In the genomic region with DNA sequence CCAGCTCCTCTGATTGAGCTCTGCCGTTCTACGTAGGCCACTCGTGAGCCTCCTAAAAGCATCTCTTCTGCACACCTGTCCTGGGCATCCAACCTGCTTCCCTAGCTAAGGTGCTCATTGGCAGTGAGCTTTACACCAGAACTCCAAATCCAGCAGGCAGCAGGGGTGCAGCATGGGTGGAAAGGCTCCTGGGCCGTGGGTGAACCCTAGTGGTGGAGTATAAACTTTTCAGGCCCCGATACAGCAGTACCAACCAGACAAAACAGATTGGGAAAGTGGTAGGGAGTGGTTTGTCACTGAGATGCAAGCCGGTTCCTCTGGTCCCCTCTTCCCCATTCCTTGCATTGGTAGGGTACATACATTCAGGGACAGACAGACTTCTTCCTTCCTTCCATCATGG, we compare ENCODE assay signal across 15 mouse cellular contexts.
DNase-seq lines count a peak whose midpoint lies in the region; ATAC-seq and TF ChIP-seq lines count a peak whose summit lies in the region.
"Had no signal": no experiment of that assay in that cellular context is flagged by ENCODE, and none has a peak within 500 bp of the region (broad histone marks: within the 10 kb centered on the region; RNA-seq: fewer than 3 reads in every experiment).

No protein-coding gene starts in this region.

- H3K27ac ChIP-seq in kidney, adult 2 months (ENCODE audit: insufficient read depth, low read depth, low read length), result no peak overlapping the region
- H3K27ac ChIP-seq in midbrain, embryonic 13.5 days, result peak overlapping the region; percentile 19; the same call in 1 of the 2 replicates
- H3K27ac ChIP-seq in midbrain, embryonic 11.5 days (ENCODE audit: low read depth, low read length), result no peak overlapping the region
- H3K27ac ChIP-seq in hindbrain, embryonic 16.5 days (ENCODE audit: low read depth, low read length), result peak overlapping the region; percentile 41; the same call in 1 of the 2 replicates
- no peak overlapping the region for H3K27ac ChIP-seq in stomach, postnatal 0 days (replicated peaks)
- H3K27ac ChIP-seq: heart, embryonic 15.5 days; liver, embryonic 13.5 days had no signal

- no peak overlapping the region for H3K4me3 ChIP-seq in kidney, adult 2 months (ENCODE audit: insufficient read depth, low read depth, low read length)
- no peak overlapping the region for H3K4me3 ChIP-seq in midbrain, embryonic 13.5 days (replicated peaks)
- no peak overlapping the region for H3K4me3 ChIP-seq in midbrain, embryonic 11.5 days (ENCODE audit: low read depth, low read length)
- H3K4me3 ChIP-seq in hindbrain, embryonic 16.5 days (ENCODE audit: low read length), result no peak overlapping the region
- no peak overlapping the region for H3K4me3 ChIP-seq in stomach, postnatal 0 days (ENCODE audit: low read depth, low read length)
- H3K4me3 ChIP-seq: erythroblast, embryonic 14.5 days; heart, embryonic 15.5 days; liver, embryonic 13.5 days had no signal

- TF ChIP-seq POLR2A in kidney, adult 2 months (IDR thresholded peaks at IDR 0.05; ENCODE audit: low read depth, low read length), result no peak

- no peaks in the 10 kb centered on the region for H3K4me1 ChIP-seq in kidney, adult 2 months (ENCODE audit: control insufficient read depth, insufficient read depth, low read length)
- peaks cover 26% of the 10 kb centered on the region for H3K4me1 ChIP-seq in midbrain, embryonic 13.5 days (replicated peaks)
- no peaks in the 10 kb centered on the region; the same call in 1 of the 2 replicates for H3K4me1 ChIP-seq in midbrain, embryonic 11.5 days (ENCODE audit: control insufficient read depth, insufficient read depth, low read length)
- peaks cover 22% of the 10 kb centered on the region for H3K4me1 ChIP-seq in hindbrain, embryonic 16.5 days (ENCODE audit: control insufficient read depth, insufficient read depth, low read depth, low read length)
- no peaks in the 10 kb centered on the region for H3K4me1 ChIP-seq in stomach, postnatal 0 days (replicated peaks; ENCODE audit: control insufficient read depth, insufficient read depth)
- H3K4me1 ChIP-seq: liver, embryonic 13.5 days had no signal

- H3K27me3 ChIP-seq in kidney, adult 2 months (replicated peaks; ENCODE audit: control insufficient read depth, insufficient read depth, low read length), result no peaks in the 10 kb centered on the region
- H3K27me3 ChIP-seq in midbrain, embryonic 13.5 days, result peaks cover 11% of the 10 kb centered on the region; the same call in 1 of the 2 replicates
- H3K27me3 ChIP-seq in midbrain, embryonic 11.5 days (ENCODE audit: control insufficient read depth, insufficient read depth, low read length), result no peaks in the 10 kb centered on the region
- H3K27me3 ChIP-seq in hindbrain, embryonic 16.5 days (replicated peaks; ENCODE audit: control insufficient read depth, insufficient read depth, low read length), result no peaks in the 10 kb centered on the region
- H3K27me3 ChIP-seq in stomach, postnatal 0 days (ENCODE audit: control insufficient read depth, insufficient read depth, low read length), result no peaks in the 10 kb centered on the region
- H3K27me3 ChIP-seq: liver, embryonic 13.5 days had no signal

- no peaks in the 10 kb centered on the region for H3K9me3 ChIP-seq in midbrain, embryonic 13.5 days
- no peaks in the 10 kb centered on the region for H3K9me3 ChIP-seq in midbrain, embryonic 11.5 days (ENCODE audit: control insufficient read depth, low read length)
- no peaks in the 10 kb centered on the region for H3K9me3 ChIP-seq in hindbrain, embryonic 16.5 days (ENCODE audit: control insufficient read depth, low read length)
- H3K9me3 ChIP-seq in stomach, postnatal 0 days (ENCODE audit: control insufficient read depth, low read length), result no peaks in the 10 kb centered on the region
- H3K9me3 ChIP-seq: heart, embryonic 15.5 days; liver, embryonic 13.5 days had no signal

- no peak; the same call in 1 of the 2 replicates for ATAC-seq in midbrain, embryonic 13.5 days
- ATAC-seq in midbrain, embryonic 11.5 days (ENCODE audit: low FRiP score), result no peak
- ATAC-seq in hindbrain, embryonic 16.5 days, result no peak
- ATAC-seq in stomach, postnatal 0 days (ENCODE audit: low FRiP score, low TSS enrichment), result no peak
- ATAC-seq: activated CD4-positive, CD25-positive, alpha-beta regulatory T cell, adult 4 months; Patski had no signal

- H3K4me2 ChIP-seq in midbrain, embryonic 13.5 days (replicated peaks), result no peak overlapping the region
- no peak overlapping the region for H3K4me2 ChIP-seq in midbrain, embryonic 11.5 days
- H3K4me2 ChIP-seq in hindbrain, embryonic 16.5 days (ENCODE audit: low read length), result no peak overlapping the region
- no peak overlapping the region for H3K4me2 ChIP-seq in stomach, postnatal 0 days (replicated peaks; ENCODE audit: low read depth)
- H3K4me2 ChIP-seq: heart, embryonic 15.5 days; liver, embryonic 13.5 days had no signal

- no peak for DNase-seq in kidney, adult 2 months
- no peak for DNase-seq in kidney, postnatal 10 days
- DNase-seq in midbrain, embryonic 11.5 days (ENCODE audit: low spot score, missing footprints), result no peak
- no peak for DNase-seq in stomach, postnatal 0 days (ENCODE audit: low spot score)
- DNase-seq in cerebellum, adult 9-10 months, result no peak
- DNase-seq: adrenal gland, postnatal 25 days; kidney, adult 11 months; liver, embryonic 13.5 days; thymus, postnatal 14 days had no signal

- peak; percentile 34; the same call in 1 of the 2 replicates for TF ChIP-seq CTCF in kidney, adult 2 months (conservative IDR thresholded peaks at IDR 0.05; ENCODE audit: insufficient read depth, insufficient read length, low read depth, low read length)
- TF ChIP-seq CTCF in stomach, postnatal 0 days (IDR thresholded peaks at IDR 0.05; ENCODE audit: low read depth), result peak; percentile 52

- H3K9ac ChIP-seq in midbrain, embryonic 13.5 days (replicated peaks), result no peak overlapping the region
- H3K9ac ChIP-seq in midbrain, embryonic 11.5 days (ENCODE audit: low read length), result no peak overlapping the region
- H3K9ac ChIP-seq in hindbrain, embryonic 16.5 days (ENCODE audit: low read depth, low read length), result 0 out of 2 replicates have a peak overlapping the region, but pooled peaks have one; percentile 17
- H3K9ac ChIP-seq in stomach, postnatal 0 days (ENCODE audit: low read length), result no peak overlapping the region
- H3K9ac ChIP-seq: heart, embryonic 15.5 days; liver, embryonic 13.5 days had no signal

- H3K36me3 ChIP-seq in kidney, adult 2 months (ENCODE audit: control insufficient read depth, insufficient read depth, low read length), result no peaks in the 10 kb centered on the region
- H3K36me3 ChIP-seq in midbrain, embryonic 13.5 days, result no peaks in the 10 kb centered on the region
- no peaks in the 10 kb centered on the region for H3K36me3 ChIP-seq in midbrain, embryonic 11.5 days (ENCODE audit: control insufficient read depth, insufficient read depth, low read length)
- H3K36me3 ChIP-seq in hindbrain, embryonic 16.5 days (ENCODE audit: control insufficient read depth, insufficient read depth, low read length), result no peaks in the 10 kb centered on the region
- no peaks in the 10 kb centered on the region for H3K36me3 ChIP-seq in stomach, postnatal 0 days (ENCODE audit: control insufficient read depth, insufficient read depth, low read length)
- H3K36me3 ChIP-seq: heart, embryonic 15.5 days; liver, embryonic 13.5 days had no signal

- no peak for TF ChIP-seq EP300 in stomach, postnatal 0 days (optimal IDR thresholded peaks at IDR 0.05)

- 69% methylated on average over 6 of the region's 6 CpGs for WGBS in kidney, adult 2 months
- 71% methylated on average over 6 of the region's 6 CpGs for WGBS in midbrain, embryonic 13.5 days
- WGBS in midbrain, embryonic 11.5 days, result 77% methylated on average over 6 of the region's 6 CpGs
- WGBS in hindbrain, embryonic 16.5 days, result 71% methylated on average over 6 of the region's 6 CpGs
- WGBS in stomach, postnatal 0 days, result 62% methylated on average over 6 of the region's 6 CpGs

Comparison
In these comparisons a context has a peak if more than half of its experiments do, and no peak if none do; other contexts are left out.
1. H3K27ac ChIP-seq: peak in midbrain, embryonic 13.5 days (single experiment) and hindbrain, embryonic 16.5 days (single experiment); none in kidney, adult 2 months (single experiment), midbrain, embryonic 11.5 days (single experiment) and stomach, postnatal 0 days (single experiment).